Mouse (Mus musculus): ENCODE data around the gene Gins1. TPM values are rescaled to one million over a fixed set of nuclear protein-coding genes. Genes with fewer than 3 reads are reported as not detected.
"Not testable (repeated sequence)": the region's sequence is repeated elsewhere in the genome, so short reads cannot be mapped to it uniquely, and the experiment has no call there.

The Gins1 gene
- 1 to 10 TPM; 3.7 to 5.4 TPM for total RNA-seq (2021)
- long read RNA-seq, partial matches to known transcripts: 0 of 4 reads
- long read RNA-seq, other reads (novel, unspliced or antisense): 0 of 4 reads

DNA sequence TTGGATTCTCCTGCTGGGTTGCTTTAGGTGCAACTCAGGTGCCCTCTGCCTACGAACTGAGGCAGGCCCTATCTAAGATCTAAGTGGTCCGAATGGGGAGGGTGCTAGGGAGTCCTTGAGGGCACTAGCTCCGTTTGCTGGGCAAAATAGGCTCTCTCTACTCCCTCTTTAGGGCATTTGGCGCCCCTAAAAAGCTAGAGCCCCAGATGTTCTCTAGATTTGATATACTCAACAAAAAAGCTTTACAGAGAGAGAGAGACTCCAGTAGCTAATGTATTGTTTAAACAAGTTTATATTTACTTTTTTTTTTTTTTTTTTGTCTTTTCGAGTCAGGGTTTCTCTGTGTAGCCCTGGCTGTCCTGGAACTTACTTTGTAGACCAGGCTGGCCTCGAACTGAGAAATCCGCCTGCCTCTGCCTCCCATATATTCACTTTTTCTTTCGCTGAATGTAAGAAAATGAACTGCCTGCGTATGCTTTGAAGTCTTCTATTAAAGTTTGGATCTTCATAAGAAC is at the start of gene Gins1:
TSS of gene Gins1 (plus strand) at position 465 of the 515 bp plus-strand sequence.
- DNase-seq (ENCODE audit: low spot score in 2 of 2): no peak

DNA sequence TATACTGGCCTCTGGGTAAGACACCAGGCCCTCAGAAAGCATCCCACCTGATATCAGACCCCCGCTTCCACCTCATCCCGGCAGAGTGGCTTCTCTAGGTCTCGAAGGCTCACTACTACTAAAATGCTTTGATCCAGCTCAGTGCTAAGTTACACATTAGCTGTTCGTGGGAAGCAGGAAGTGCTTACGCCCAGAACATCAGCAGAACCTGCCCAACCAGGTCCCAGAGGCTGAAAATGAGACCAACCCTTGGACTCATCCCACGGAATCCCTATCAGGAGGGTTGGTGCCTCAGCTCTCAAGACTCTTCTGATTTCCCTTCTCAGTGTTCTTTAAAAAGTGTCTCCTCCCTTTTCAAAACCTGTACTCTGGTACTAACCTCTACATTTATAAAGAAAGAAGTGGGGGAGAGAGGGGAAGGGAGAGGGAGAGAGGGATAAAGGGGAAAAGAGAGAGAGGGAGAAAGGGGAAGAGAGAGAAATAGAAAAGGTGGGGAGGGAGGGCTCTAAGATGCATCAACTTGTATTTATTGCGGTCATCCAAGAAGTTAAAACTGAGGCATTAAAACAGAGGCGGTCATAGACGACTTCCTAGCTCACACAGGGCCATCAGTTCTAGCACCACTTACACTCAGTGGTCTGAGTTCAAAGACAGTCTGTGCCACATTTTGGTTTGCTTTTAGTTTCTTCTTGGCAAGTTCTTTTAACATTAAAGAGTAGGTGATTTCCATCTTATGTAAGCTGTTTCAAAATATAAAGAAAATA is 46.3 kb upstream of the Gins1 start:
- no peak for DNase-seq (ENCODE audit: low spot score in 2 of 2)

DNA sequence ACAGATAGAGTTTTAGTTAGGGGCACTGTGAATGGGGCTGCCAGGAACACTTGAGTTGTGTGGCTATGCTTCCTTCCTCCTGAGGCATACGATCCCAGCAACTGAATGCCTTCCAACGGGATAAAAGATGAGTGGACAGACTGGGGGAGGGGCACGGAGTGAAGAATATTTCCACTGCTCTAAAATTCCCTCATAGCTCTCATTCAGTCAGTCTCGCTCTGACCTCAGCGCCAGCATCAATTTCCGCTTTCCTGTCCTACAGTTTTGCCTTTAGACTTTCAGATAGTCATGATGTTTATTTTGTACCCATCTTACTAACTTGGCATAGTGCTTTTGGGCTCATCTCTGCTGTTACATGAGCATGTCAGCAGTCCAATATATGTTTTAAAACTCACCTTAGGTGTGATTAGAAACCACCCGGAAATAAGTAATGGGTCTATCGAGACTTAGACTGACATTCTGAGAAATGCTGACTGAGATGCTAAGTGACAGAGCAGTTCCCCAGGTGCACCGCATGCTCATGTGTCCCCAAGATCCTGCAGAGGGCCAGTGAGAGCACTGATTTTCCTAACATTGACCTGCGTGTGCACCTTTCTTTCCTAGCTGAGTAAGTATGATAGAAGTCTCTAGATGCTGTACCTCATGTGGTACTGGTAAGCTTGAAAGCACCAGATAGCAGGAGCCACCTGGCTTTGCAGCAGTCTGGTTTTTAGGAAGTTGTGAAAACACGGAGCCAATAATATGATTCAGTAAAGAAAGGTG is 45.3 kb upstream of the Gins1 start:
- DNase-seq (ENCODE audit: low spot score in 2 of 2): no peak

DNA sequence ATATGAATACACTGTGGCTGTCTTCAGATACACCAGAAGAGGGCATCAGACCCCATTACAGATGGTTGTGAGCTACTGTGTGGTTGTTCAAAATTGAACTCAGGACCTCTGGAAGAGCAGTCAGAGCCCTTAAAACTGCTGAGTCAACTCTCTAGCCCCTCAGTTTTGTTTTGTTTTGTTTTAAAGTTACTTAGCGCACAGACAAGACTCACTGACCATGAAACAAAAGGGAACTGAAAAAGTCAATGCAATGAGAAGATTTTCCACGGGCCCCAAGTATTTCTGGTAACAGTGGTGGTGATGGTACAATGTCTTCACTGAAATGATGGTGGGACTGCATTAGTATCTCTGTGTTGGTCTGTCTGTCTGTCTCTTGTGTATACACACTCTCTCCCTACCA is 44.1 kb upstream of the Gins1 start:
- no peak for DNase-seq (ENCODE audit: low spot score in 2 of 2)

DNA sequence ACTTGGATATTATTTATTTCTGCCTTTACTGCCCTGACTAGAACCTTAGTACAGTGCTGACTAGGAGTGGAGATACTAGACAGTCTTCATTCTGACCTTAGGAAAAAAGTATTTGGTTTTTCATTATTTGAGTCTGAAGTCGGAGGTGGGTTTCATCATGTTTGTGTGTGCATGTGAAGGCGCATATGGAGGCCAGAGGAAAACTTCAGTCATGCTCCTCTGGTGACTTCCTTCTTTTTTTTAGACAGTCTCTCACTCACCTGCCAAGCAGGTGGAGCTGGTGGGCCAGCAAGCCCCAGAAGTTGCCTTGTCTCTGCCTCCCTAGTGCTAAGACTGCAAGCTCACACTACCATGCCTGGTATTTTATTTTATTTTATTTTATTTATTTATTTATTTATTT is 38.2 kb upstream of the Gins1 start:
- DNase-seq (ENCODE audit: low spot score in 2 of 2): no peak

DNA sequence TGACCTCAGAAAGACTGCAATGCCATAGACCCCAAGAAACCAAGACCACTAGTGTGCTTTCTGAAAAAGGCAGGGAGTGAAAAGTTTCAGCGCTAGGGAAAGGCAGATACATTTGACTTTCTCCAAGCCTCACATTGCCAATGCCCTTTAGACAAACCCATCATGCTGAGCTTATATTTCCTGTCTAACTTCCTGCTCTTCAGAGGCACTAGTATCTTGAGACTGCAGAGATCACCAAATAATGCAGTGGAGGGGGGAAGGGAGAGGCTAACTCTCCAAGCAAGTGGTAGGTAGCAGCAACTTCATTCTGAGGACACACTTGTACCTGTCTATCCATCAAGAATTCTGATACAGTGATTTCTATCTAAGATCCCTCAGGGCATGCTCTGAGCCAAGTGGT is 35.8 kb upstream of the Gins1 start:
- no peak for DNase-seq (ENCODE audit: low spot score in 2 of 2)

DNA sequence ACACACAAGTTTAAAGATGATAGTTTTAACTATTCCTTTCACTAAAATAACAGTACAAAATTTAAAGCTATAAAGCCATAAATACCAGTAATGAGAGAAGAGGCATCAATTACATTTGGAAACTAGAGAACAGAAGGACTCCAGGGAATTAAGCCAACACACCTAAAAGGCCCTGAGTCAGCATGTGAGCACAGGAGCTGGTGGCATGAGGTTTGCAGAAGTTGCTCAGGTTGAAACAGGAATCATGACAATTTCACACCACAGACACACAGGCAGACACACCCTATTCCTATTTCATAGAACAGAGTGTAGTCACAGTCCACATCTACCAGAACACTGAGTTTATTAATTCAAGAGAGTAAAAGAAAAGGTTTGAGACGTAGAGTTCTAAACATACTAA is 30.7 kb upstream of the Gins1 start:
- DNase-seq (ENCODE audit: low spot score in 2 of 2): no peak

DNA sequence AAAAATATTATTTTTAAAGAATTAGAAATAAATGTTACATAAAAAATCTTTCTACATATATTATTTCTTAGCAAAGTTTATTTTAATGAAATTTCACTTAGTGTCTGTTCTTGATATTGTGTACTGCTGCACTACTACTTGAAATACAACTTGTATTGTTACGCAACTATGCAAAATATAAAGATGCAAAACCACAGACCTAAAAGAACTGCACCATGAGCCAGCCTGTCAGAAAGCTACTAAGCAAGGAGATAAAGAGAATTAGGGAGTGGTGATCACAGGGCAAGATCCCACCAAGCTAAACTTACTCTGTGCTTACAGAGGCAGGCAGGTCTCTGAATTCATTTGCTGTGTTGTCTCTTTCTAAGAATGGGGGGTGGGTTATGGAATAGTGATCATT is 30.0 kb upstream of the Gins1 start:
- no peak for DNase-seq (ENCODE audit: low spot score in 2 of 2)

DNA sequence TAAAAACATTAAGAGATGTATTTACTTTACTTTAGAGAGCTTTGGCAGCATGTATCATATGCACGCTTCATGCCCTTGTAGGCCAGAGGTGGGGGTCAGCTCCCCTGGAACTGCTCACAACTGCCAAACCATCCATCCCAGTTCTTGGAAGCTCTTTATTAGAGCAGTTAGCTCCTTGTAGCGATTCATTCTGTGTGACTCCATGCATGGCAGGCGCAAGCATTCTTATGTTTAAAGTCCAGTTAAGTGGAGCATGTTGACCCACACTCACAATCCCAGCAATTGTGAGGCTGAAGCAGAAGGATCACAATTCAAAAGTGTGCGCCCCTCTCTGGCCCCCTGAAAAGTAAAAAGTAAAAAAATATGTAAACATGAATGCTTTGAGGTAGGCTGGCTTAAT is 27.6 kb upstream of the Gins1 start:
- no peak for DNase-seq (ENCODE audit: low spot score in 2 of 2)

DNA sequence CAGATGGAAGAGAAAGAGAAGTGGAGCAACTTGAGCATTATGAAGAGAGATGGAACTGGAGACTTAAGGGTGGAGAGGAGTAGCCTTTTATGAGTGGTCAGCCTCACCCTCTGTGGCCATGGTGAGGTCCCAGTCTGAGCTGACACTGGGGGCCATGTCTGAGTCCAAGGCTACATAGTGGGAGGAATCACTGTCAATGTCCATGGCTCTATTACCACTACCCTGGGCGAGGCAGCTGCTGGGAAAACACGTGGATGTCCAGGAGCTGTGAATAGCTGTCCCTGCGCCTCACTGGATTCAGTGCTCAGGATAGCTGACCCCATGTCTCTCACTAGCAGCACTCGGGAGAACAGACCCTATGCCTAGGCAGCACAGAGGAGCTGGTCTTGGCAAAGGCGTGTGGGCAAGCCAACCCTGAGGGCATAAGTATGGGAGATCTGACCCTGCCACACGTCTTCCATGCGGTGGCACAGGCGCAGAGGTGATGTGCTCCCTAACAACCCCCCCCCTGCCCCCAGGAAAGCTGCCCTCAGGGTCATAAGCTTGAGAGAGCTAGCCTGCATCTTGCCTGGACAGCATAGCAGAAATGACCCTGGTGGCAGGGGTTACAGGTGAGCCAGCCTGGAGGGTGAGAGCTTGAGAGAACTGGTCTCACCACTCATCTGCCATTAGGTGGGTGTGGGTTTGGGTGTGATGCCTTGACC is 21.0 kb upstream of the Gins1 start:
- no peak for DNase-seq (ENCODE audit: low spot score in 2 of 2)

DNA sequence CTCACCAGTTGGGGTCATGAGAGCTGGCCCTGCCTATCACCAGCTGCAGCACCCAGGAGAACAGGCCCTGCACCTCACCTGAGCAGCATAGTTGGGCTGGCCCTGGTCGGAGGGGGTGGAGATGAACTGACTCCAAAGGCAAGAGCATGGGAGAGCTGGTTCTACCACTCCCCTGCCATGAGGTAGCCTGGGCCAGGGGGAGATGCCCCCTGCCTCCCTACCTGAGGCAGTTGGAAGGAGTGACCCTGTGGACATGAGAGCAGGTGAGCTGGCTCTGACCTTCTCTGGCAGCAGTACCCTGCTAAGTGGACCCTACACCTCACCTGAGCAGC is 20.5 kb upstream of the Gins1 start:
- no peak for DNase-seq (ENCODE audit: low spot score in 2 of 2)

DNA sequence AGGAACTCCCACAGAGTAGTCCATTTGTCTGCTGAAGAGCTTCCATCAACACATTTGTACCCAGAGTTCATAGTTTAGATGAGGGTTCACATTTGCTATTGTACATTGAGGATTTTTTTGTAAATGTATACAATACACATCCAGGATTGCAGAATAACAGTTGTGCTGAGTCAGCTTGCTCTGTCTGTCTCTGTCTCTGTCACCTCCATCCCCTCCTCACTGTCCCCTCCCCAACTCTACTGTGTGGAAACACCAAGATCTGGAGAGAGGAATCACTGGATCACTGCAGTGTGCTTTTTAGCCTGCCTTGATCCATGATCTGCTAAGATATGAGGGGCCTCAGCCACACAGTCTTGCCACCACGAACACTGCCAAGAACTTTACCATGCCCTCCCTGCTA is 19.4 kb upstream of the Gins1 start:
- no peak for DNase-seq (ENCODE audit: low spot score in 2 of 2)

DNA sequence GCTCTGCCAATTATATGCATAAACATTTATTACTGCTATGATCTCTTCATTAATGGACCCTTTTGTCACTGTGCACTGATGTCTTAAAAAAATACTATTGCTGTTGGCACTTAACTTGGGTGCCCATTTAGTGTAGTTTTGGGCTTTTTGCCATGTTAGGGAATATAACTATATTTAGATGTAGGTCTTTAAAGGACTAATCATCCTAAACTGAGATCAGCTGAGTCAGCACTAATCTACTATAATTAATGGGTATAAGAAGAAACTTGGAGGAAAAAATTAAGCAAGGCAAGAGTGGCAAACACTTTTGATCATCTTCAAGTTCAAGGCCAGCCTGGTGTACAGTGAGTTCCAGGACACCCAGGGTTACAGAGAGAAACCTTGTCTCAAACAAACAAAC is 18.9 kb upstream of the Gins1 start:
- no peak for DNase-seq (ENCODE audit: low spot score in 2 of 2)

DNA sequence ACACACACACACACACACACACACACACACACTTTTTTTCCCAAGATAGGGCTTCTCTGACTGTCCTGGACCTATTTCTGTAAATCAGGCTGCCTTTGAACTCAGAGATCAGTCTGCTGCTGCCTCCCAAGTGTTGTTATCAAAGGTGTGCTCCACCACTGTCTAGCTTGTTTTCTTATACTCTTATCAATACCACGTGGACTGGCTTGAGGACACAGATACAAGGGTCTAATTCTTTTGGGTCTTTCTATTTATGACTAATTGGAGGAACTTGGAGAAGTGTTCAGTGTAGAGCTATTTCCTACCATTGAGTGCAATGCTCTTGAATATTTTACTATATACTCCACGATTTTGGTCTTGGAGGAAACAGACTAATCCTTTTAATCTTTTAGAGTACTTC is 17.8 kb upstream of the Gins1 start:
- no peak for DNase-seq (ENCODE audit: low spot score in 2 of 2)

DNA sequence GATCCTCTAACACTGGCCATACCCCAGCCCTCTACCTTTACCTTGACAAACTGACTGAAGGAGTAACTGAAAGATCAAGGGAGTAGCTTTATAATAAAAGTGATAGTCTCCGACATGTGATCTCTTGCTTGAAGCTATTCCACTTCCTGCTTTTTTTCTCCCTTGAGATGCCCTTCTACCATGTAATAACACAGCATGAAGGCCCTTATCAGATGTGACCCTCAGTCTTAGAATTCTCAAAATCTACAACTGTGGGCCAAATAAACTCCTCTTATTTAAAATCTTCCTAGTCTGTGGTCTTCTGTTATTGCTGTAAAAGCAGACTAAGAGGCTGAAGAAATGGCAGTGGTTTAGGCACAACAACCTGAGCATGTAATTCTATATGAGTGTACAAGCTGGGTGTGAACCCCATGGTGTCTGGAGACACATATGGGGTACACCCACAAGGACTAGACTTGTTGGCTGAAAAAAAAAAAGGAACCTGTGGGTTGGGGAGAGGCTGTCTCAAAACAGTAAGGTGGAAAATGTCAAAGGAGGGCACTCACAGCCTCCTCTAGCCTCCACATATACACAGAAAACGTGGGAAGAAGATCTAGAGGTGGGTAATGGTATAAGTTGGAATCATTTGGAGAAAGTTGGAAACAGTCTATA is 10.5 kb upstream of the Gins1 start:
- DNase-seq (ENCODE audit: low spot score in 2 of 2): no peak

DNA sequence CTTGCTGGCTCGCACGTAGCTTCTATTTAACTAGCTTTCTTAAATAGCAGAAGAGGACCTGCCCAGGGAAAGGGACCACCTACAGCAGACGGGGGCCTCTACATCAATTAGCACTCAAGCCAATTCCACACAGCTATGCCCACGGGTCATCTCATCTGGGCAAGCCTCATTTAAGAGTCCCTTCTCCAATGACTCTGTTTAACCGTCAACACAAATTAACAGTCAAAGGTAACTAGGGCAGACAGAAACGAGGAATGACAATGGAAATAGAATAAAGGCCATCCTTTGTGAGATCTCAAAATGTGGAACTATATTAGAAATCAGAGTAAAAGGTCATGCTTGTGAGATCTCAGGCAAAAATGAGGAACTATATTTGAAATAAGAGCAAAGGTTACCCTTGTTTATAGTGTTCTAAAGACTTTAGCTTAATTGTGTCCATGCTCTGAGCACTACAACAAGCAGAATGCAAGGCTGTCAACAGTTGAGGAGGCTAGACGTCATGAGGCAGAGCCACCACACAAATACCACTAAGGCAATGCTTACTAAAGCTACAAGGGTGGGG is 9.4 kb upstream of the Gins1 start:
- DNase-seq (ENCODE audit: low spot score in 2 of 2): no peak

DNA sequence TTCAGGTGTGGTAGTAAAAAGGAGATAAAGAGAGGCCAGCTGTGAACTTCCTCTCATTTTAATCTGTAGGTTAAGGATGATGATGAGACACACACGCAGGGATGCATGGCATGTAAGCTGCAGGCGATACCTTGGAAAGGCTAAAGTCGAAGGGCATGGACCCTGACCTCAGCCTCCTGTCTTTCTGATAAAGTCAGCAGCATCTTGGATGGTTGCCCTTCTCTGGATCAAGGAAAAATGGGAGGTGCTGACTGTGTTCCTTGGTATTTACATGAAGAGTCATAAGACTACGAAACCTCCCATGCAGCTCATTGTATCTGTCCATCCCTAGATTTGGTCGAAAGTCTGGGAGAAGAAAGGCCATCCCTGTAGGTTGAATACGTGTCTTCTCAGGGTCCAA is 4.9 kb upstream of the Gins1 start:
- DNase-seq (ENCODE audit: low spot score in 2 of 2): no peak

DNA sequence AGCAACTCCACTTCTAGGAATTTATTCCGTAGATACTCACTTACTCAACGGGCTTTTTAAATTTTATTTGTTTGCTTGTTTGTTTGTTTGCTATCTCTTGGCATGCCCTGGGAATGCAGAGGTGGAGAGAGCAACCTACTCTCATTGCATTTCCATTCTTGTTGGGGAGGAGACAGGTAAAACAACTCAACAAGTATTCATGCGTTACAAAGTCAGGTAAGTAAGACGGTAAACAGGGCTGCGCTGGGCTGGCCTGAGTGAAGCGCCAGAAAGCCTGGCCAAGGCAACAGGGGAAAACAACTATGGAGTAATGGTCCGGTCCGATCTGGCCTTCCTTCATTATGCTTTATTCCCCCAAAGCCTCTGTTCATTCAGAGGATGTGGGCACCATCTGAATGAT is 2.9 kb upstream of the Gins1 start:
- peak in 1 of 2 experiments; percentile 21 for DNase-seq (ENCODE audit: low spot score in 2 of 2)

DNA sequence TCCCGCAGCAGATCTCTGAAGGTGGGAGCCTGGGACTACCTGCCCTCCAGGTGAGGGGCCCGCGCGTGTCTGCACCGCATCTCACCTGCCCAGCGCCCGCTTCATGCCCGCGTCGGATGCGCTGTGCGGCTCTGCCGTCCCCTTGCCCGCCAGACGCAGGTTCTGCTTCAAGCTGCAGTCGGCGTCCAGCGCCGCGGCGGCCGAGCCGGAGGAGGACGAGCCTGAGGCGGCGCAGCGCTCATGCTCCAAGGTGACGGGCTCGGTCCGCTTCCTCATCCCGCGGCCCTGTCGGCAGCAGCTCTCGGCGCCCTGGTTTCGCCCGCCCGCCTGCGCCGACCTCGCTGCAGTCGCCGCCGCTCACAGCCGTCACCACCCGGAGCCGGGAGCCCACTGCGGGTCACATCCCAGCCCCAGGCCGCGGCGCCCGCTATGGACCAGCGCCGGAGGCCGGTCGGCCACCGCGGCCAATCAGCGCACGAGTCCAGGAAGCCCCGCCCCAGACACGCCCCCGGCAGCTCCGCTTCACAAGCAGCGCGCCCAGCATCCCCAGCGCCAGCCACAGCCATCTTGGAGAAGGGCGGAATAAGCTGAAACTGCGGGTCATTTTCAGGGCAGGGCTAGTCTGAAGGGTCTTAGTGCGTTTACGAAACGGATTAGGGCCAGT is 796 bp upstream of the Gins1 start, which contains the start of gene Abhd12:
TSS of gene Abhd12 (minus strand) at position 470 of the 664 bp plus-strand sequence.
- DNase-seq (ENCODE audit: low spot score in 2 of 2): peak; percentile 97 to 98

DNA sequence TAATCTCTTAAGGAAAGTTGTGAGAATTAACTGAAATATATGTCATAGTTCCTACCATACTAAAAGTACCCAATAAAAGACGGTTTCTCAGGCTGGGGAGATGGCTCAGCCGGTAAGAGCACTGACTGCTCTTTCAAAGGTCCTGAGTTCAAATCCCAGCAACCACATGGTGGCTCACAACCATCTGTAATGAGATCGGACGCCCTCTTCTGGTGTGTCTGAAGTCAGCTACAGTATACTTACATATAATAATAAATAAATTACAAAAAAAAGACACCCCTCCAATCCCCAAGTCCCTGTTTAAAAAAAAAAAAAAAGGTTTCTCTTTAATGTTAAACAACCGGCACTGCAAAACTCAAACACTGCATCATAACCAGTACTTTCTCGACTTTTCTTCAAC is 3.7 kb downstream of the Gins1 start:
- DNase-seq (ENCODE audit: low spot score in 2 of 2): not testable (repeated sequence)

All from layer of hippocampus, postnatal 10 days (tissue).